Mouse (Mus musculus) midbrain, embryonic 14.5 days (tissue): ENCODE measurements around the gene Dennd1a. TPM values are rescaled to one million over a fixed set of nuclear protein-coding genes. Genes with fewer than 3 reads are reported as not detected.

ENCODE experiments used
- ATAC-seq: fragments of 200-750 bp; cut with Nextera tagmentation; 2 replicates; pipeline ENCODE4 v1.8.0; 2017; ENCODE audit warnings: moderate number of reproducible peaks, moderate library complexity; ENCODE audit not compliant: low FRiP score, low TSS enrichment
- DNase-seq: peaks from one replicate; pipeline ENCODE4 v3.0.0-alpha.2; 2015
- H3K27ac ChIP-seq: fragments of 300-500 bp; sonication (generic); replicated peaks from 2 replicates; pipeline ENCODE4 v1.5.1; 2014; ENCODE audit warnings: mild to moderate bottlenecking, low read depth, low read length, moderate library complexity
- H3K27me3 ChIP-seq: fragments of 300-500 bp; sonication (generic); 2 replicates; pipeline ENCODE4 v1.6.1; 2014; ENCODE audit warnings: low read length, control low read depth, mixed read lengths; ENCODE audit not compliant: control insufficient read depth, insufficient read depth
- H3K36me3 ChIP-seq: fragments of 300-500 bp; sonication (generic); 2 replicates; pipeline ENCODE4 v1.6.1; 2014; ENCODE audit warnings: low read length, control low read depth; ENCODE audit not compliant: control insufficient read depth, insufficient read depth
- H3K4me1 ChIP-seq: fragments of 300-500 bp; sonication (generic); 2 replicates; pipeline ENCODE4 v1.6.1; 2014; ENCODE audit warnings: mild to moderate bottlenecking, antibody characterized with exemption, low read length, control low read depth; ENCODE audit not compliant: control insufficient read depth, insufficient read depth
- H3K4me2 ChIP-seq: fragments of 300-500 bp; sonication (generic); 2 replicates; pipeline ENCODE4 v1.6.1; 2014; ENCODE audit warnings: mild to moderate bottlenecking, low read length, moderate library complexity
- H3K4me3 ChIP-seq: fragments of 300-500 bp; sonication (generic); replicated peaks from 2 replicates; pipeline ENCODE4 v1.5.1; 2014; ENCODE audit warnings: low read depth, low read length
- H3K9ac ChIP-seq: fragments of 300-500 bp; sonication (generic); replicated peaks from 2 replicates; pipeline ENCODE4 v1.6.1; 2014; ENCODE audit warnings: mild to moderate bottlenecking, low read length, moderate library complexity
- H3K9me3 ChIP-seq: fragments of 300-500 bp; sonication (generic); 2 replicates; pipeline ENCODE4 v1.6.1; 2016; ENCODE audit warnings: low read length, control low read depth, mixed read lengths; ENCODE audit not compliant: control insufficient read depth
- whole genome bisulfite sequencing: fragments of 180-500 bp; shearing (Covaris S2); extraction: QIAGEN DNeasy Blood & Tissue Kit; methylation state at CpG from one replicate; pipeline ENCODE4 v1.1.7; 2014; 5-methylcytosine and 5-hydroxymethylcytosine counted together
- polyA plus RNA-seq: library from polyadenylated mRNA; unstranded; fragments of >200 nt; fragmentation: Nextera tagmentation; extraction: Ambion mirVana; gene quantifications from 2 replicates; pipeline ENCODE4 v1.2.1, GENCODE M21; 2014

The Dennd1a gene
- polyA plus RNA-seq, 1 experiment from 2014 or later = 16.6 TPM

DNA sequence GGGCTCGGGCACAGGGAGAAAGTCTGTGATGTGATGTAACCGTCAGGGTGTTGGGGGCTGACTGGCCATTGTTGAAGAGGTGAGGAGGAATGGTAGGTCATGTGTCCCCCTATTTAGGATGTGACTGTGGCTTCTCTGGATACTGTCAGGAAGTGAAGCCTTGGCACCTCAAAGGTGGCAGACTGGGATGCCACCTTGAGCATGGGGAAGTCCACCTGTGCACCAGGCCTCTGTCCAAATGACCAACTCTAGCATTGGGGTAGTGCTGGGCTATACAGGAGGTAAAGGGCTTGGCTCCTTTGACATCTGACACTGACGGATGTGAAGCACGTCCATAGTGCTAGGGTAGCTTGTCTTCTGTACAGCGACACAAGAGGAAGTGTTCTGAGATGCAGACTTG is 474.8 kb downstream of the Dennd1a start:
- Histone ChIP-seq H3K9ac (no peak overlapping the region), H3K36me3 (no peaks in the 10 kb centered on the region), H3K27me3 (no peaks in the 10 kb centered on the region), H3K9me3 (no peaks in the 10 kb centered on the region), H3K4me2 (no peak overlapping the region), H3K4me3 (no peak overlapping the region), H3K4me1 (peaks cover 4% of the 10 kb centered on the region; the same call in 1 of the 2 replicates), H3K27ac (no peak overlapping the region)
- 94% methylated on average over 5 of the region's 5 CpGs for WGBS
- DNase-seq = no peak
- no peak for ATAC-seq

DNA sequence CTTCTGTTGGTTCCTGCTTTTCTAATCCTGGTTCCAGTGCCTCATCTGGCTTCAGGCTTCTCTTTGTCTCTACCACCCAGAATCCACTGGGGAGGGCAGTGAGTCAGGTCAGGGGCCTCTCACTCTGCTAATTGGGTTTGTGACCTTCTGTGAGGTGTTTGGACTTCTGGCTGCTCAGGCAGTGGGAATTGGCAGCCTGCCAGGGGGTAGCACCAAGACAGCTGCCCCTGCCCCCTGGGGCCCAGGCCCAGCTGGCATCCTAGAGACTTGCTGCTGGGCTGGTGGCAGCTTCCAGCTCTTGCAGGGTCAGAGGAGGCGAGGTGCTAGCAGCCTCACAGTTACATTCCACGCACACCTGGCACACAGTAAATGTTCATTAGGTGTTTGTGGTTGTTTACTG is 475.5 kb downstream of the Dennd1a start:
- H3K27me3 ChIP-seq = no peaks in the 10 kb centered on the region
- H3K9ac ChIP-seq = no peak overlapping the region
- H3K4me2 ChIP-seq = no peak overlapping the region
- ATAC-seq (peak; percentile 50; the same call in 1 of the 2 replicates), DNase-seq (peak; percentile 65)
- no peak overlapping the region for H3K4me3 ChIP-seq
- WGBS = 56% methylated on average over 2 of the region's 2 CpGs
- no peaks in the 10 kb centered on the region for H3K36me3 ChIP-seq
- peaks cover 4% of the 10 kb centered on the region; the same call in 1 of the 2 replicates for H3K4me1 ChIP-seq
- no peak overlapping the region; the same call in 1 of the 2 replicates for H3K27ac ChIP-seq
- H3K9me3 ChIP-seq = no peaks in the 10 kb centered on the region

DNA sequence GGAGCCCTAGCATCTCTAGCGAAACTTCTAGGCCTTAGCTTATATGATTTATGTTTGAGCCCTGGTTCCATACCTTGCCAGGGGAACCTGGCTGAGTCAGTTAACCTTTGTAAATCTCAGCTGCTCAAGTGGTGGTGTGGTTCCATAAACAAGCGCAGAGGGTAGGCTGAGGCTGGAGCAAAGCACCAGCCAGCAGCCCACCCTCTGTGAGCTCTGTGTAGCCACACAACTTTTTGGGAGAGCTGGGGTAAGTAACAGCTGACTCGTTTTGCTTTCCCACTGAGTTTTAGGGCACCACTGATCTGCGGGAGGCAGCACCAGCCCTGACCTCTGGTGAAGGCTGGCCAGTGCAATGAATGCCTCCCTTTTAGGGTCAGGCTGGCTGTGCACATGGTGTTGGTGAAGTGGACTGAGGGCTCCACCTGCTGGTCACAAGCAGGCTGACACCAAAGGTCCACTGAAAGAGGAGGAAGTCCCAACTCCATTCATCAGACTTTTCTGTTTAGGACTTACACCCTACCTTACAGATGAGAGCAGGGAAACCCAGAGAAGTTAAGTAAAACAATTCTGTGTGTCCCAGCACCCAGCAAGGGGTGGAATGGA is 484.5 kb downstream of the Dennd1a start:
- no peak overlapping the region for H3K4me3 ChIP-seq
- ATAC-seq = peak; percentile 77
- no peak overlapping the region for H3K4me2 ChIP-seq
- H3K27ac ChIP-seq = no peak overlapping the region
- H3K9me3 ChIP-seq = no peaks in the 10 kb centered on the region
- no peaks in the 10 kb centered on the region for H3K27me3 ChIP-seq
- WGBS = 48% methylated on average over 4 of the region's 4 CpGs
- H3K9ac ChIP-seq = no peak overlapping the region
- H3K36me3 ChIP-seq = peaks cover 3% of the 10 kb centered on the region; the same call in 1 of the 2 replicates
- H3K4me1 ChIP-seq = no peaks in the 10 kb centered on the region
- peak; percentile 86 for DNase-seq

DNA sequence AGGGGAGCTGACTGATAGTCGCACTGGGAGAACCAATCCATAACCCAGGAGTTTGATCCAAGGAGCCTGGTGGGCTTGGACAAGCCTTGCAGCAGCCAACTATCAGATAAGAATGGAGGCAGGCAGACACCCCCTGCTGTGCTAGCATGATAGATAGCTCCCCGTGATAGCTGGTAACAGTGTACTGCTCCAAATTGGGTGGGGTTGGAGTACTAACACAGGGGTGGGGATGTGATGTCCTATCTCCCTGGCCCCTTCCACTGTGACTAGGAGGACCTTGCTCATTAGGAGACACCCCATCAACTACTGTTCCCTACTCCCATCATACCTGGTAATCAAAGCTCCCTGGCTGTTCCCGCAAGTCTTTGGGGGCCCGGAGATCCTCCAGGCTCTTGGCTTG is 485.5 kb downstream of the Dennd1a start:
- H3K4me2 ChIP-seq = no peak overlapping the region
- H3K4me3 ChIP-seq = no peak overlapping the region
- ATAC-seq (no peak), DNase-seq (no peak)
- 87% methylated on average over 4 of the region's 4 CpGs for WGBS
- no peaks in the 10 kb centered on the region for H3K27me3 ChIP-seq
- no peak overlapping the region for H3K9ac ChIP-seq
- H3K36me3 ChIP-seq = peaks cover 12% of the 10 kb centered on the region
- no peaks in the 10 kb centered on the region for H3K9me3 ChIP-seq
- H3K27ac ChIP-seq = no peak overlapping the region
- H3K4me1 ChIP-seq = no peaks in the 10 kb centered on the region

DNA sequence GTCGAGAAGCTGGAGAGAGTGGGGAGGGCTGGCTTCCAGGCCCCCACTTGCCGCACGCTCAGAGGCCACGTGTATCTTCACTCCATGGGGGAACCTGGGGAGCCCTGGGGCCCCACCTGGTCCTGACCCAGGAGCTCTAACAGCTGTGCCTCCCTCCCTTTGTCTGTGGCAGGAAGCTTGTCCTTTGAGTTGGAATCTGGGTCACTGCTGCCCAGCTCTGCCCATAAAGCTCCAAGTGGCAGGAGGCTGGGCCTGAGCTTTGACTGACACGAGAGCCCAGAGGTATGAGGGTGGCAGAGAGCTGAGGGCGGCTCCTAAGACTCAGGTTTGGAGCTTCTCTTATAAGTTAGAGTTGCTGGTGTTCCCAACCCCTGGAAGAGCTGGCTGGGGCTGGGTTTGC is 488.1 kb downstream of the Dennd1a start:
- peaks cover 13% of the 10 kb centered on the region for H3K36me3 ChIP-seq
- H3K4me1 ChIP-seq = no peaks in the 10 kb centered on the region
- no peak for ATAC-seq
- no peak overlapping the region for H3K4me2 ChIP-seq
- no peaks in the 10 kb centered on the region for H3K27me3 ChIP-seq
- no peak for DNase-seq
- H3K4me3 ChIP-seq = no peak overlapping the region
- H3K9me3 ChIP-seq = no peaks in the 10 kb centered on the region
- 57% methylated on average over 6 of the region's 6 CpGs for WGBS
- H3K9ac ChIP-seq = no peak overlapping the region
- no peak overlapping the region for H3K27ac ChIP-seq

DNA sequence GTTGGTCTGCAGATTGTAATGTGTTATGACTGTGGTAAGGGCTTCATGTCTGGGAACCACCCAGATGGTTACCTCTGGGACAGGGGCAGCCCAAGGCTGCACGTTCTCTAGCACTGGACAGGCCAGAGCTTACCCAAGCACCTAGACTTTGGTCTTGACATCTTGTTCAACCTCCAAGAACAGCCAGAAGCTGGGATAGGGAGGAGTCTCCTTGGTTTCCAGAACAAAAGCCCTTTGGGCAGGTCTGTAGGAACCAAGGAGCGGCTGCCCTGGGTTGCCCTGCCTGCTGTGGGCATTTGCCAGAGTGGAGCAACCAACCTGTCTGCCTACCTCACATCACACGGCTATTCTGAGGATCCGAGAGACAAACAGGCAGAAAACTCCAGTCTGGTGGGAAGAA is 490.1 kb downstream of the Dennd1a start:
- WGBS = 93% methylated on average over 4 of the region's 4 CpGs
- H3K36me3 ChIP-seq = peaks cover 13% of the 10 kb centered on the region
- H3K9ac ChIP-seq = no peak overlapping the region
- no peak overlapping the region for H3K4me2 ChIP-seq
- no peaks in the 10 kb centered on the region for H3K27me3 ChIP-seq
- ATAC-seq = no peak
- no peak overlapping the region for H3K27ac ChIP-seq
- H3K4me3 ChIP-seq = no peak overlapping the region
- no peaks in the 10 kb centered on the region for H3K4me1 ChIP-seq
- no peaks in the 10 kb centered on the region for H3K9me3 ChIP-seq
- DNase-seq = no peak

DNA sequence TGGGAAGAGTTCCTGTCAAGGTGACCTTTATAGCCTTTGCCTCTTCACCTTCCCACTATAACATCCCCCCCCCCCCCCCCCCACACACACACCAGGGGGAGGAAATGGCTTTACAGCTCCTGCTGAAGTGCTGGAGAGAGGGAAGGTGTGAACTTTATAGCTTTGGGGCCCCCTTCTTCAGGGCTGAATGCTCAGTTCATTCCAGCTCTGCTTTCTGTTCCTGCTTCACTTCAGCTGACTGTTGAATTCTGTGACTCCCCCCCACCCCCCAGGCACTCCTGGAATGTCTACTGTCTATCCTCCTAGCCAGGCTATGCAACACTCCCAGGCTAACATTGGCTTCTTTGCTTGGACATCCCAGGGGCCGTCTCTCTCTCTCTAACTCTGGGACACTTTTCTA is 491.2 kb downstream of the Dennd1a start:
- Histone ChIP-seq H3K4me3 (no peak overlapping the region), H3K27ac (no peak overlapping the region), H3K27me3 (no peaks in the 10 kb centered on the region), H3K36me3 (peaks cover 13% of the 10 kb centered on the region), H3K4me1 (no peaks in the 10 kb centered on the region), H3K4me2 (no peak overlapping the region), H3K9me3 (no peaks in the 10 kb centered on the region), H3K9ac (no peak overlapping the region)
- DNase-seq = no peak
- ATAC-seq = no peak
- WGBS = 82% methylated on average over 1 of the region's 1 CpGs

DNA sequence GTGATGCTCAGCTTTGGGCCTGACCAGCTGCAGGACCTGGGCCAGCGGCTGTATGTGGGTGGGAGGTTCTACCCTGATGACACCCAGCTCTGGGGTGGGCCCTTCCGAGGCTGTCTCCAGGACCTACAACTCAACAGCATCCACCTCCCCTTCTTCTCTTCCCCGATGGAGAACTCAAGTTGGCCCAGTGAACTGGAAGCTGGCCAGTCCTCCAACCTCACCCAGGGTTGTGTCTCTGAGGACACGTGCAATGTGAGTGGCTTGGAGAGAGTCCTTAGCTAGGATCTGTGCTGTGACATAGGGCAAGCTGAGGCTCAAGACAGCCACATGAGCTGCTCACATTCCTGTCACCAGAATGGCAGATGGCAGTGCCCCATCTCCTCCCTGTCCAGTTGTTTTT is 495.9 kb downstream of the Dennd1a start:
- no peak overlapping the region for H3K27ac ChIP-seq
- no peaks in the 10 kb centered on the region for H3K4me1 ChIP-seq
- no peak overlapping the region for H3K4me2 ChIP-seq
- H3K9ac ChIP-seq = no peak overlapping the region
- no peaks in the 10 kb centered on the region for H3K27me3 ChIP-seq
- H3K9me3 ChIP-seq = no peaks in the 10 kb centered on the region
- no peak for ATAC-seq
- no peak for DNase-seq
- 0 out of 2 replicates have a peak, but pooled peaks cover 2% of the 10 kb centered on the region for H3K36me3 ChIP-seq
- no peak overlapping the region for H3K4me3 ChIP-seq
- WGBS = 91% methylated on average over 4 of the region's 4 CpGs

DNA sequence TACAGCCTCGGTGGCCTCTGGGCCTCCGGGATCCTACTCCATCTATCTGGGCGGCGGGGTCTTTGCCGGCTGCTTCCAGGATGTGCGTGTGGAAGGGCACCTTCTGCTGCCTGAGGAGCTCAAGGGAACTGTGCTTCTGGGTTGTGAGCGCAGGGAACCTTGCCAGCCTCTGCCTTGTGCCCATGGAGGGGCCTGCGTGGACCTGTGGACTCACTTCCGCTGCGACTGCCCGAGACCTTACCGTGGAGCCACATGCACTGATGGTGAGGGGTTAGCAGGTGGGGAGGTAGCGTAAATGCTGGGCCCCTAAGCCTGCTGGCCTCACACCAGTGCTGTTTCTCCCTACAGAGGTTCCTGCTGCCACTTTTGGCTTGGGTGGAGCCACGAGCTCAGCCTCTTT is 496.5 kb downstream of the Dennd1a start:
- Histone ChIP-seq H3K9me3 (no peaks in the 10 kb centered on the region), H3K4me2 (no peak overlapping the region), H3K9ac (no peak overlapping the region), H3K36me3 (0 out of 2 replicates have a peak, but pooled peaks cover 2% of the 10 kb centered on the region), H3K27me3 (no peaks in the 10 kb centered on the region), H3K27ac (no peak overlapping the region), H3K4me1 (no peaks in the 10 kb centered on the region), H3K4me3 (no peak overlapping the region)
- WGBS = 94% methylated on average over 14 of the region's 14 CpGs
- DNase-seq = no peak
- no peak for ATAC-seq
